Mouse (Mus musculus): ENCODE results near the gene Prkaca.

DNA sequence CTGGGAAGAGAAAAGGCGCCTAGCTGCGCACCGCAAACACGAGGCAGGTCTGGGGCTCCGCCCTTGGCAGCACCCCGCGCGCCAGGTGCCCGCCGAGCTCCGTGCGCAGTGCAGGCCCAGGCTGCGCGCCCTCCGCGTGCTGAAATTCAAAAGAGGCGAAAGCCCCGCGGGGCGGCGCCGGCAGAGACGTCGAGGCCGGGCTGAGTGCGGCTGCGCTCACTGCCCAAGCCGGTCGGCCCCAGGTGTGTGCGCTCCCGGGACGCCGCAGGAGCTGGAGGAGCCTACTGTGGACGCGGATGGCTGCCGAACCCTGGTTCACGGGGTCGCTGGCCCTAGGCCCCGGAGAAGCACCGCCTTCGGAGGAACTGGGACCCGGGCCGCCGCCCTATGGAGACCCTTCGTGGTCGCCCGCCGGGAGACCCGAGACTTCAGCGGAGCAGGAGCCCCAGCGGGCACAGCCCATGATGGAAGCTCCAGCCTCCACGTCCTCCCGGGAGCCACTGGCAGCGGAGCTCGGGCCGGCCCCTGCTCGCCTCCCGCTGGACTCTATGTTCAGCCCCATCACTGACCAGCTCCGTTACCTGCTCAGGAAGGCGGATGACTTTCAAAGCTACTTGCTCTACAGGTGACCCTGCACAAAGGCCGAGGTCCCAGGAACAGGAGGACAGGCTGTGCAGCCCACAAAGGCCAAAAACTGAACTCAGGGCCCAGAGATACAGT, 28.6 kb downstream of the Prkaca start, which contains the start of gene 1700067K01Rik:
- no peak for TF ChIP-seq CHD1 (IDR thresholded peaks at IDR 0.05; ENCODE audit: low read depth, low read length)
- TF ChIP-seq CTCF (conservative IDR thresholded peaks at IDR 0.05 in 1 of 2, IDR thresholded peaks at IDR 0.05 in 1 of 2; ENCODE audit: low read depth in 2 of 2, low read length in 2 of 2): no peak
- no peak for TF ChIP-seq POLR2AphosphoS2 (IDR thresholded peaks at IDR 0.05; ENCODE audit: low read depth, low read length)
- TF ChIP-seq ZKSCAN1 (IDR thresholded peaks at IDR 0.05; ENCODE audit: borderline replicate concordance, low read depth, low read length): no peak
- TF ChIP-seq MXI1 (IDR thresholded peaks at IDR 0.05; ENCODE audit: low read depth, low read length): no peak
- no peak for TF ChIP-seq ELF1 (IDR thresholded peaks at IDR 0.05; ENCODE audit: low read depth, low read length)
- no peak for TF ChIP-seq ZMIZ1 (IDR thresholded peaks at IDR 0.05; ENCODE audit: low read depth, low read length)
- TF ChIP-seq CHD2 (IDR thresholded peaks at IDR 0.05; ENCODE audit: low read length): no peak
- TF ChIP-seq MEF2A (IDR thresholded peaks at IDR 0.05; ENCODE audit: borderline replicate concordance, low read depth, low read length): no peak
- TF ChIP-seq E2F4 (IDR thresholded peaks at IDR 0.05; ENCODE audit: insufficient replicate concordance, low read depth, low read length): no peak
- TF ChIP-seq MYC (IDR thresholded peaks at IDR 0.05; ENCODE audit: low read depth, low read length): no peak
